Mouse (Mus musculus): ENCODE measurements around the gene Gpr108.

DNA sequence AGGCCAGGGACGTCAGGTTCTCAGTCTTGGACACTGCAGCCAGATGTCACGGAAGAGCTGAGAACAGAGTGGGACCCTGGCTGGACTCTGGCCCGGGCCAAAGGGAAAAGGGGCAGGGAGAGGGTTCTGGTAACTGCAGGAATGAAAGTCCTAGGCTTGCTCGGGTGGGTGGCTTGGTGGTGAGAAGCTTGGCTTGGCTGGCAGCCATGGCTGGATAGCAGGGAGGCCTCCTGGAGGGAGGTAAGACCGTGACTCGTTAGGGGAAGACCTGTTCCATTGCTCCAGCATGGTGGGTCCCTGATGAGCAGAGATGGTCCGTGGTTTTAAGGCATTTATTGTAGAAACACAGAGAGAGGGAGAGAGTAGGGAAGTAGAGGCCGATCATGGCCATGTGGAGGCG, 23.1 kb upstream of the Gpr108 start:
- TF ChIP-seq CTCF (IDR thresholded peaks at IDR 0.05; ENCODE audit: extremely low read depth, insufficient read depth, low read length), result no peak
- no peak for TF ChIP-seq POLR2A (IDR thresholded peaks at IDR 0.05; ENCODE audit: extremely low read depth, insufficient read depth, low read length)

Data from cortical plate, adult 2 months (tissue).